Mouse (Mus musculus) ES-Bruce4 (cell line): ENCODE measurements around the gene Mdfi.

ENCODE experiments used
- CTCF ChIP-seq: IDR thresholded peaks from one replicate; pipeline ENCODE4 v1.8.1; 2011; ENCODE audit warnings: low read depth, low read length
- EP300 ChIP-seq: IDR thresholded peaks from 2 replicates; pipeline ENCODE4 v1.6.1; 2011; ENCODE audit warnings: low read depth, low read length; ENCODE audit not compliant: insufficient read depth

GRCm38 (mm10) chr17:47869874-47870273 is 35.4 kb upstream of the Mdfi start:
- TF ChIP-seq CTCF (no peak), EP300 (no peak)
